Mouse (Mus musculus) urinary bladder, postnatal 14 days (tissue): ENCODE measurements around the gene Medag.

Source experiments
- DNase-seq: peaks from one replicate; pipeline ENCODE4 v3.0.0; 2021; ENCODE audit warnings: low spot score

Gene Medag

DNA sequence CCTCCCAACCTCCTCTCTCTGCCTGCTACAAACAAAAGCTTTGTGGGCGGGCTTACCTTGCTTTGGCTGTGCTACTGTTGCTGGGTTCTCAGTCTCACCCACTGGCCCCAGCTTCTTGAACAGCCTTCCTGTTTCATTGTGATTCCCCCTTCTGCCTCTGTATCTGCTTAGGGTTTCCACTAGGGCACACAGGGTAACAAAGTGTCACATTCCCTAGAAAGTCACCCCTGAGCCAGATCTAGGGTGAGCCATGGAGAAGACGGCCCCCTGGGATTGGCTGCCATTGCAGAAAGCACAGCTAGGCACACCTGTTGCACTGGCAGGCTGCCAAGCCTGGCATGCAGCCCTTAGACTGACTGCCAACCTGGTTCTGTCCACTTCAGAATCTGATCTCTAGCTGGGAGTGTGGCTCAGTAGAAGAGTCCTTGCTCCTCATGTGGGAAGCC is 17.3 kb downstream of the Medag start:
- peak; percentile 80 for DNase-seq

DNA sequence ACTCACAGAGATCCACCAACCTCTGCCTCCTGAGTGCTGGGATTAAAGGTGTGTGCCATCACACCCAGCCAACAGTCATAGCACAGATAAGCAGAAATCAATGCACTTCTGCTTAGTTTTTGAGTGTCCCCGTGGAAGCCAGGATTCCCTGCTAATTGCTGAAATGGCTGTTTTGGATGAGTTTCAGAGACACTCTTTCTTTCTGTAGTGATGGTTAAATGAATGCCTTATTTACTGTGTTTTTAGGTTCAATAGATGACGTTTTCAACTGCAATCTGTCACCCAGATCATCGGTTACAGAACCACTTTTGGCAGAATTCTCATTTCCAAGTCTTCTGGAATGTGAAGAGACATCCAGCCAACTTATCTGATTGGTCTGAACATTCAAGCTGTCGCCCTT is 18.0 kb downstream of the Medag start:
- DNase-seq = no peak

DNA sequence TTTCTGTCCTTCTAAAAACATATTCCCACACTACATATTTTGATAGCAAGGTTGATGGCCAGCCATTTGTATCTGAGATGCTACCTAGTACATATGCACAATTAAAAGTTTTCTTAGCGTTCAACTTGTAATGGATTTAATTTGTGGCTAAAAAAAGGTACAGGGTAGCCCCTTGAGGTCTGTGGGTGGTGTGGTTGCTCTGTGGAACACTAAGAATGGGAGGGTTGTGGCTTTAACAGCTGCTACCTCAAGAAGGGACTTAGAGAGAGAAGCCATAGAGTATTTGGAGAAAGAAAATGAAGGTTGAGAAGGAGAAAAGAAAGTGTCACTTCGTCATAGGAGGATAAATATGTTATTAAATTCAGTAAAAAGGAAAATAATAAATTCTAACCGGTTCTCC is 19.4 kb downstream of the Medag start:
- no peak for DNase-seq

DNA sequence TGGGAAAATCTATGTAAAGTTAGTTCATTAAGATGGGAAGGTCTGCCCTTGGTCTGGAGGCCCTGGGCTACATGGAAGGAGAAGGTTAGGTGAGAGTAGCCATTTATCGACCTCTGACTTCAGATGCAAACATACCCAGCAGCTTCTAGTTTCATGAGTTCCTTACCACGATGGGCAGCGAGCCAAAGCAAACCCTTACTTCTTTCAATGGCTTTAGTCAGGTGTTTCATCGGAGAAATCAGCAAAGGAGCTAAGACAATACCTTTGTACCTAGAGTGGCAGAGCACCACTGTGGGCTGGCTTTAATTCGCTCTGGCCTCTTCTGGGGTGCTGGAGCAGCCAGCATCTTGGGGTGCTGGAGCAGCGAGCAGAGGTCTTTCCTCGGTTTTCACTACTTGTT is 22.1 kb downstream of the Medag start:
- DNase-seq = peak; percentile 83

DNA sequence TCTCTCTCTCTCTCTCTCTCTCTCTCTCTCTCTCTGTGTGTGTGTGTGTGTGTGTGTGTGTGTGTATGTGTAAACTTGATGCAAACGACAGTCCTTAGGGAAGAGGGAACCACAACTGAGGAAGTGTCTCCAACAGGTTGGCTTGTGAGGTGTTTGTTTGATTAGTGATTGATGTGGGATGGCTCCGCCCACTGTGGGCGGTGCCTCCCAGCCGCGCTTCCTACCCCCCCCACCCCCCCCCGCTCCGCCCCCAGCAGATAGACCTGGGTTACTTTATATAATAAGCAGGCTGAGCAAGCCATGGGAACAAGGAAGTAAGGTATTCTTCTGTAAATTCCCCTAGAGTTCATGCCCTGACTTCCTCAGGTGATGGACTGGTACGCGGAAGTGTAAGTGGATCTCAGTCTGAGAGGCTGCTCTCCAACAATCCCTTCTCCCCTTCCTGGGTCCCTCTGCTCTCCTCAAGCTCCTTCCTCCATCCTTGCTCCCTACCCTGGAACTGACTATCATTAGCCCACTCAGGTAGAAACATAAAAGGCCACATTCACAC is 22.7 kb downstream of the Medag start:
- no peak for DNase-seq

DNA sequence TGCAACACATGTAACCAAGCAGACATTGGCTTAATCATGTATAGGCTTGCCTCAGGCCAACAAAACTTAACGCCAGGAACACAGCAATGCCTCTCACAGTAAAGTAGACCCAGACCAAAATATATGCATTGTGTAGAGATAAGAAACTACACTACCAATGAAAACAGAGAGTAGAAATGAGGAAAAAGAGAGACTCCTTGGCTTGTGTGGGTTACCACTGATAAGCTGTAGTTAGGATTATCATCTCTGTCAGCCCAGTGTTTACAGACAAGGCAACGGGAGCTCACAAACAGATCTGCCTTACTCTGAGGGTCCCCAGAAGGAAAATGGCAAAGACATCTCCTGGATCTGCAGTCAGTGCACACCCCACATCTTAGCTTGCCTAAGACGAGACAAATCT is 25.0 kb downstream of the Medag start:
- no peak for DNase-seq

DNA sequence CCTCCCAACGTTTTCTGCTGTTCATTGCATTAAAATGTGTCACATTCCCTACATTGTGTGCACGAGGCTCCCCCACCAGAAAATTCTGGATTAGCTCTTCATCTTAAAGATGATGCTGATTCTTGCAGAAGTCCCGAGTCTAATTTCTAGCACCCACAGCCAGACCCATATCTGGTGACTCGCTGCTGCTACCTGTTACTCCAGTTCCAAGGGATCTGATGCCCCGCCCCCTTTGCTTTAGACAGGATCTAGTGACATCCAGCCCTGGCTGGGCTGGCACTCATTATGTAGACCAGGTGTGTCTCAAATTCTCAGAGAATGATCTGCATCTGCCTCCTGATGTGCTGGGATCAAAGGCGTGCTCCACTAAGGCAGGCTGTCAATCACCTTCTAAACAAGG is 25.6 kb downstream of the Medag start:
- DNase-seq = no peak

DNA sequence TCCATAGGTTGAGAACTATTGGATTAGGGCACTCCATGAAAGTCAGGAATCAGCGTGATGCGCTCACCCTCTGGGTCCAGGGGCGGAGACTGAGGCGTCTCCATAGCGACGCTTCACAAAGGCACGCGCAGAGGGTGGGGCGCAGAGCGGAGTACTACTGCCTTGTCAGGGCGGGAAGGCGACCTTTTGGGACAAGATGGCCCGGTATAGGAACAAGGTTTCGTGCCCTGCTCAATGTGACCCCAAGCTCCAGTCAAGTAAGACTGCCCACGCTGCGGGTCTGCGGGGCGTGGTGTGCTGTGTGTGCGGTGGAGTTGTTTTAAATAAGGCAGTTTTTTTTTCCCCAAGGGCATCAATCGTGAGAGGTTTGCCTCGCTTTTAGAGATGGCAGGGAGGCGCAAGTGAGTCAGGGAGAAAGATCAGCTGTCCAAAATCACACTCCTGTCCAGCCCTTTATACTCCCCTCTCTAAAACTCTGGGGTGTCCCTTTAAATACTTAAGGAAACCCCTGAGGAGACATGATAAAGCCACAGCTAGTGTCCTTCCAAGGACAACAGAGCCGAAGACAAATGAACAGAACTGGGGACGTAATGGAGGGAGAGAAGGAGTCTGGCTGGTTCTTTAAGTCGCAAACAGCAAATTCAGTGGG is 28.1 kb downstream of the Medag start, which contains the start of gene Tex26:
Tex26 (plus strand) TSS at position 130 of the 649 bp plus-strand sequence.
- DNase-seq = peak; percentile 66

DNA sequence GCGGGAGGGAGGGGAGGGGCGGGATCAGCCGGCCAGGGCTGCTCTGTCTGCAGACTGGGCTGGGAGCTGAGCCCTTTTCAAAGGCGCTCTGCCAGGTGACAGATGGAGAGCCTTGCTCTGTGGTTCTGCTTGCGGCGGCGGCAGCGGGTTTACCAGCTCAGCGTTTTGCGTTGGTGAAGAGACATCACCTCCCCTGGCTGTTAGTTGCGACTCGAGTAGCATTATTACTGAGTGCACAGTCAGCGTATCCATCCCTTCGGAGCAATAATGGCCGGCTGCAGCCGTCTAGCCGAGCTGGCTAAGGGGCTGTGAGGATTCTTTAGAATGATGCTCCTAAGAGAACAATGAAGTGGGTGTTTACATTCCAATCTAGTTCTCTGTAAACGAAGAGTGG is 28.6 kb downstream of the Medag start:
- DNase-seq = peak; percentile 64

DNA sequence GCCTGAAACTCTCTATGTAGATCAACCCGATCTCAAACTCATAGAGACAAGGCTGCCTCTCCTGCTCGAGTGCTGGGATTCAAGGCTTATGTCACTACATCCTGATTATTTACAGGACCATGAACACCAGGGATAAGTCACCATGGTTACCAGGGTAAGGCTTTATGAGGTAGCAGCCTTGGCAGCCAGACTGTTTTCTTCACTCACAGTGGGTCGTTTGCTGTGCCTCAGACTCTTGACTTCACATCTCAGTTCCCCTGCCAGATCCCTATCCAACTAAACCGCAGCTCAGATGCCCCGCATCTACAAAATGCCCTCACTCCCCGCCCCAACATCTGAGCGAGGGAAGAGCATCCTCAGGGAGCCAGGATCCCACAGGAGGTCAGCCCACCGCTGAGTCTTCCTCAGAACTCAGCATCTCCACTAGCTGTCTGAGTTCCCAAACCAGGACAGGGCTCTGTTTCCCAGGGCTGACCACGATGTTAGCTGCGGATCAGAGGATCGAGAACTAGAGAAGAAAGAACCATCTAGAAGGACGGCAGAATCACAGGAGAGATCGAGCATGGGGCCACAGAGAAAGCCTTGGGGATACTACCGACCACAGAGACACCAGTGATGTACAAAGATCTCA is 30.2 kb downstream of the Medag start:
- no peak for DNase-seq

DNA sequence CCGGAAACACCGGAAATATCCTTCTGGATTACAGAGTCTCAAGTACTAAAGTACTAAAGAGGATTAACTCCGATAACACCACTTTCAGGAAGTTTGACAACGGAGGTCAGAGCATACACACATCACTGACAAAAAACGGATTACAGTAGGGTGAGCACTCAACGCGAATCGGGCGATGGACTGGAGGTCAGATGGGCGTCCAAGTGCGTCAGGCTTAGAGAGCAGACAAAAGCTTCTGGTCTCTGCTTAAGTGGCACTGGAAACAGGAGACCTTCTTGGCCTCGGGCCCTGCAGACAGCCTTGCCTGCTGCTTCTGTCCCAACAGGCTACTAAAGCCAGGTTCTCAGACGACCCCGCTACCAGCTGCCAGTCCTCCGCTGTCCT is 30.7 kb downstream of the Medag start:
- DNase-seq = no peak

DNA sequence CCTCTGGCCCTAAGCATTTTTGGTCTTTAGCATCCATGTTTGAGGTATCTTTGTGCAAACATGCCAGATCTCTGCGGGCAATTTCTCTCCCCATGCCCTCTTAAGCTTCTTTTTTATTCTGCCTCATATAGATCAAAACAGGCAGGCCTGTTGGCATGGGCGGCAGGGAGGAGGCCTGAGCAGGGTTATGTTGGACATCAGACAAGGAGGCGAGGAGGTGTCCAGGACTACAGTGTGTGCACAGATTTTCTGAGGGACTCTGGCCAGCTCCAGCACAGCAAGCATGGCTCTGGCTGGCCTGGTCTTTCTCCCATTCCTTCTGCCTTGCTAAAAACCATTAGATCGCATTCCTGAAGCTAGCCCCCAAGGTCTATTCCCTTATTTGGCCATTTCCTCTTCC is 32.9 kb downstream of the Medag start:
- DNase-seq = no peak

DNA sequence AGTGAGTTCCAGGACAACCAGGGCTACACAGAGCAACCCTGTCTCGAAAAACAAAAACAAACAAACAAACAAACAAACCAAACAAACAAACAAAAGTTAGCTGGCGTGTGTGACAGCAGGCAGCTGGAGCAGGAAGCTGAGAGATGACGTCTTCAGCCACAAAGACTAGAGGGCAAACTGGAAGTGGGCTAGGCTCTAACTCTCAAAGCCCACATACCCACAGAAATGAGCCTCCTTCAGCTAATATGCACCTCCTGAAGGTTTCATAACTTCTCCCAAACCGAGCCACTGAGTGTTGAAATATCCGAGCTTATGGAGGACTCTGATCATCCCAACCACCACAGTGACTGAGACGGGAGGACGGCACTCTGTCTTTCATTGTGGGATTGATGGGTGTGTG is 34.9 kb downstream of the Medag start:
- DNase-seq = no peak

DNA sequence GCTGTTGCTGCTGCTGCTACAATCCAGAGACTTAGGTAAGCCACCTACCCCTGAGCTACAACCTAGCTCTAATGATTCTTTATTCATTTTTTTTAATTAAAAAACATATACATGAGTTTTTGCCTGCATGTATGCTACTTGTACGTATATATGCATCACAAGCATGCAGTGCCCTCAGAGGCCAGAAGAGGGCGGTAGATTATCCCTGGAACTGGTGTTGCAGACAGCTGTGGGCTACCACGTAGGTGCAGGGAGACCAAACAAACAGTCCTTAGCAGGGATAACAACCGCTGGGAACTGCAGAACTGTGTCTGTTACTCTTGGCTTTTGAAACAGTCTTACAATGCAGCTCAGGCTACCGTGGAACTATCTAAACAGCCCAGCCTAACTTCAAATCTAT is 36.2 kb downstream of the Medag start:
- no peak for DNase-seq

DNA sequence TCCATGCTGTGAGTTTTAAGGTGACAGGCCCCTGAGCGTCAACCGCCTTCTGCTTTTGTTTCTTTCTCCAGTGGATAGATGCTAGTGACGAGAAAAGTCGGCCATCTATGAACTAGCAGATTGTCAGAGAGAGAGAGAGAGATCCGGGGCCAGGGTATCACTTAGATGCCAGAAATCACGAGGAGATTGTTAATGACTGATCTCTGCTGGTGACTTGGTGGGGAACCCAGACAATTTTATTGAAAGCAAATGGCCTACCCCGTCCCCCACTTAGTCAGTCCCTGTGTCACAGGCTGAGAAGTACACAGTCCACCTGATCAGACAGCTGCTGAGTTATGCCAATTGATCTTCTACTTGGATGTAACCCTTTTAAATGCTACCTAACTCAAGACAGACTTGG is 37.9 kb downstream of the Medag start:
- DNase-seq = no peak

DNA sequence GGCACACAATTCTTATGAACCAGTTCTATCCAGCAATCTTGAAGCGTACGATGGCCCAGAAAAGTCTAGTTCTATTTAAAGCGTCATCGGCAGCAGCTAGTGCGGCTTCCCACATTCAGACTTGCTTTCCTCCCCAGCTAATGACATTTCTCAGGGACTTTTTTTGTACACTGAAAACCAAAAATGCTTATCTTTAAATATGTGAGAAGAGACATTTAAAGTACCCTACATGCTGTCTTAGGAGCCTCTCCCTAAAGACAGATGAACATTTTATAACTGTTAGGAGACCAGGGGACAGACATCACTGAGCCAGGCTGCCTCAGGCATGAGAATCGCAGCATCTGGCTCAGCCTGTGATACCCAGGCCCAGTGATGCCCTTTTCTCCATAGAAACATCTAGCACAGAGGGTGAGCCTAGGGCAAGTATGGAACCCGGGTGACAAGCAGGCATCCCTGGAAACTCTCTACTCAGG is 39.7 kb downstream of the Medag start:
- no peak for DNase-seq

DNA sequence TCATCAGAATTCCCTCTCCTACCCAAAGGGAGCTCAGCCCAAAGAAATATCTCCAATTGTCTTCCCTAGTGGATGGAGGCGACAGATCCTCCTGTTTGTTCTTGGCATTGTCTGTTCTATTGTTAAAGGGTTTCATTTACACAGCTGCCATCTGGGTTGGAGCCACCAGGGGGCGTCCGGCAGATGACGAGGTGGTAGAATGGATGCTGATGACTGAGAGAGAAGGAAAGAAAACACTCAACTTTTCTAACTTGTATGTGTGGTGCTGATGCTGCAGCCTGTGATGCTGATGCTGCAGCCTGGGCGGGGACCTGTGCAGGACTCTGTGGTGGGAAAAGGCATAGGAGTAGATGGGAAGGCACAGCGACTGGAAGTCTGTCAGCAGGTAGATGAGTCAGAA is 42.7 kb downstream of the Medag start:
- peak; percentile 72 for DNase-seq

DNA sequence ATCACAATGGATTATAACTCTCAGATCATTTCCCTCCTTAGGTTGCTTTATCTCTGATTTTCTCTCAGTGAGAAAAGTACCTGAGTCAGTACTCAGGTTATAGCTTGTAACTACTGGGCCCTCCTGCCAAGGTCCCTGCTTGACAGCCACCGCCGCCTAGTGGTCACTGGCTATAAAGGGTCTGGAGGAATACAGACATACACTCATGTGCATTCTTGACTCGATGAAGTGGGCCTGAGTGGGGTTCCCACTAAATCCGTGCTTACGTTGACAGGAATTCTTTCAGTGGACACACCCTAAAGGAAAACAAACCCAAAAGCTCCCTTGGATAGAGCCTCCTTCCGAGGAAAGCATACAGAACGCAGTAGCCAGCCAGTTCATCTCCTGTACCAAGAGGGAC is 45.0 kb downstream of the Medag start:
- DNase-seq = no peak

DNA sequence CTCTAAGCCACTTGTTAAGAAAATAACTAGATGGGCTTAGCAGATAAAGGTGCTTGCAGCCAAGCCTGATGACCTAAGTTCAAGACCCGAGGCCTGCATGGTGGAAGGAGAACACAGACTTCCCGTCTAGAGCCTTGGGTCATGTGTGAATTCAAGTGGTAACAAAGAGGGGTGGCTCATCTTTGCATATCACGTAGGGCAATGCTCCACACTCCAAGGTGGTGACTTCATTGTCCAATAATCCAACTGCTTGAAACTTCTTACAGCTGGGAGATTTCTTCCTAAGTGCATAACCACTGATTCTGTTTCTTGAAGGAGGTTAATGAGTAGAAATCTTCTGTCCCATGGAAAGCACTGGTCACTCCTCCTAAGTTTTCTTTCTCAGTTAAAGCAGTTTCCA is 50.5 kb downstream of the Medag start:
- DNase-seq = no peak

DNA sequence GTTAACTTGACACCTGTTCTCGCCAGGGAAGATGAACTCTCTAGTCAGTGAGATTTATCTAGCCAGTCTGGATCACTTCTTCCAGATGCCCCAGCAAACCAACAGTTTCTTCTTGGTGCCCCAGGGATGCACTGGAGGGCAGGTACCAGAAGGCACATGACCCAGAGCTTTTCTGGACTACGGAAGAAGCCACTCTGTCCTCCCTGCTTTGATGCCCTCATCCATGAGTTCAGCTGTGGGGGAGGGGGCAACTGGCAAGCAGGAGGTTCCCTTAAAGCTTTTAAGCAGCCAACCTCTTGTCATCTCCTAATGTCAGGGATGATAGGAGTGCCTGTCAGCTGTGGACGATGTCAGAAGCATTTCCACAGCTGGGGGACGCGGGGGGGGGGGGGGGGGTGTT is 53.8 kb downstream of the Medag start:
- no peak for DNase-seq

DNA sequence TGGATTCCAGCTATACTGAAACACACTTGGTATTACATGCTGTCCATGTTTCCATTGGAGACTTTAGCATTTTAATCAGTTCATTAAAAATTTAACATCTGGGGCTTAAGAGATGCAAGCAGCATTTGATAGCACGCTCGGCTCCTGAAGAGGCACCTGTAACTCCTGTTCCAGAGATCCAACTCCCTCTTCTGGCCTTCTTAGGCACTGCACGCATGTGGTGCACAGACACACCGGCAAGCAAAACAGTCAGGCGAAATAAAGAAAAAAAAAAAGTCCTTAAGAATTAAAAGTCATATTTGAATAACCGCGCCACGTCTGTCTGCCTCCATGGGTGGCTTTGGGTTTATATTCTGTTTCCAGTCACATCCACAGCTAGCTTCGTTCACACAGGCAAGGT is 62.6 kb downstream of the Medag start:
- no peak for DNase-seq

DNA sequence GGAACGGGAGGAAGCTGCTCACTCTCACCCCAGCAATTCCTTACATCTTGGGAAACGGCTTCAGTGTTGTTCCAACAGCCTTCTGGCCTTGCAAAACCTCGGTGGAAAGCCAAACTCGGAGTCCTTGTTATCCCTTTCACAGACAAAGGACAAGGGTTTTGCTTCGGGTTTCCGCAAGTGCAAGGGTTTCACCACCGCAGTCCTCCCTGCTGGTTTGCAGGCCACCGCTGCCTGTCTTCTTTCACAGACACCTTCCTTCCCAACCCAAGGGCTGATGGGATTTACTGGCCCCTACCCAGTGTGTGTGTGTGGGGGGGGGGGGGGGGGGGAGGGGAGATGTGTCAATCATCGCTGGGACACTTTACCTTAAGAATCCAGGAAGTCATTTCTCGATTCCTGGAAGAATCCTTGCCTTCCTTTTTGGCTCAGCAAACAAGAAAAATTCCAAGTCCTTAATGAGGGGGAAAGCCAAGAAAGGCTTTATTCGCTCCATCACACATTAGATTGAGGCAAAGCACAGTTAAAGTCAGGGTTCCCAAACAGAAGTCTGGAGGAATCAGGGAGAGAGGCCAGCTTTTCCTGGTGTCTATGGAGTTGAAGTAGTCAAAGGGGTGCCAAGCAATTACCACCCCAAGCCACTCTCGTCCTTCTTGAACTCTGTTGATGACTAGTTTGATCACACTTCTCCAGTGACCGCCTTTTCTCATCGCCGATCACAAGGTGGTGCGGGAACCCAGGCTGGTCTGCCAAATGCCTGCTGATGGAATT is 63.3 kb downstream of the Medag start:
- DNase-seq = no peak
